Mouse (Mus musculus): ENCODE data around the gene F2rl2.

DNA sequence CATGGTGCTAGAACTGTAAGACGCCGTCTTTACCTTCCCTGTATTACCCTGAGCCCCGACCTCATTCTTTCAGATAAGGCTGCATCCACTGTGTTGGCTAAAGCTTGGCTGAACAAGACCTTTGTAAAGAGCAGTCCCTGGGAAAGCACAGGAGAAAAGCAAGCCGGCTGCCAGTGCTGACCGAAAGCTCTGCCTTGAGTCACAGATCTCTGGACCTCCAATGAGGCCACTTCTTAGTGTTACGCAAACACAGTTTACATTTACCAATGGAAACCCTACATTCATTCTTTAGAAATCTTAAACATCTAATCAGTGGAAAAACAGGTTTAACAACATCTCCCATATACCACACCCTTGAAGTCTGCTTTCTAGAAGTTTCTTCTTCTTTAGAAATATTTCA lies 8.9 kb downstream of the F2rl2 start:
- TF ChIP-seq POLR2A (IDR thresholded peaks at IDR 0.05; ENCODE audit: insufficient read depth, low read depth, low read length) (no peak), CTCF (IDR thresholded peaks at IDR 0.05; ENCODE audit: insufficient read depth, low read depth, low read length) (no peak)

Data from olfactory bulb, adult 2 months (tissue).